Mouse (Mus musculus) spleen, adult 18-20 months (tissue): ENCODE results near the gene Akap7.

Experiments used
- DNase-seq, 2 experiments: peaks; one replicate each; pipeline ENCODE4 v3.0.0; 2022; ENCODE audit warnings: mixed read lengths in 2 of 2

Gene Akap7

DNA sequence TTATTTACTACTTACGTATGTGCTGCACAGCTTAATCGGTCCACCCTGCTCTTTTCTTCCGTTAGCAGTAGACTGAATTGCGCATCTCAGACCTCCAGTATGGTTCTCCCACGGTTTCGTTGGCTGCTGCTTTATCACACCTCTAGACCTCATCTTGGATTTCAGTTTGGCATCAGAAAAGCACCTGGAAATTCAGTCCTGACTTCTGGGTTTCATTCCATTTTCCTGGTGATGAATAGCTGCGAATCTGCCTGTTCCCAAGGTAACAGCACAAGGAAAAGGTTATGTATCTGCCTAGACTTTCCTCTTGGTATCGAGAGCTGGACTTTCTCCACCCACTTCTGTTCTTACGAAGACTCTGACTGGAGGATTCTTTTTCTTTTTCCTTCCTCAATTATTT lies at the start of gene Akap7:
Akap7 (minus strand) TSS at position 101 of the 400 bp plus-strand sequence.
- no peak for DNase-seq

DNA sequence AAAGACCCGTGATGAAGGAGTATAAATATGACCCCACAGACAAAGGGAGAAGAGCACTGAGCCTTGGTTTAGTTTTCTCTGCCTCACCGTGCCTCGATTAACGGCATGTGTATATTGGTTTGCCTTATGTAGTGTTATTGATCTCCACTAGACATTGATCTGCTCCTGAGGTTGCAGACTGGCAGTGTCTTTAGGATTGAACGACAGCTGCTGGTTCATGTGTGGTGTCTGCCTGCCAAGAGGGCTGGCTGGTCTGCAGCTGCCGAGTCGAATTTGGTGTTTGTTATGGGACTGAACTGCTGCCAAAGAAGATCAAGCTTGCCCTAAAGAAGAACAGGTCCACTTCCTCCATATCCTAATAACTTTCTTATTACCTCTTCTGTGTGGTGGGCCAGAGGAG lies 46.7 kb upstream of the Akap7 start:
- no peak for DNase-seq

DNA sequence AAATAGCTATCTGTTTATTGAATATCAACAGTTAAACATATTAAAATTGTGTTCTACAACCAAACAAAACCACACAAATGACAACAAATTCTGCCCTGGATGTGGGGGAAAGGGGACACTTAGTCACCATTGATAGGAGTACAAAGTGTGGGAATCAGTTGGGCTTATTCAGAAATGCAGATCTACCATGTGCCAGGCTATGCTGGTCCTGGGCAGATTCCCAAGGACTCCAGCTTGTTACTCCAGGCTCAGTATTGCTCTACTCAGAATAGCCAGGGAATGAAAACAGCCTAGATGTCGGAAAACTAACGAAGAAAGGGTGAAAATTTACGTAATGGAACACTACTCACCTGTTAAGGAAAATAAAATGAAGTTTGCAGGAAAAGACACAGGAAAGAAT lies 46.3 kb upstream of the Akap7 start:
- DNase-seq, result no peak

DNA sequence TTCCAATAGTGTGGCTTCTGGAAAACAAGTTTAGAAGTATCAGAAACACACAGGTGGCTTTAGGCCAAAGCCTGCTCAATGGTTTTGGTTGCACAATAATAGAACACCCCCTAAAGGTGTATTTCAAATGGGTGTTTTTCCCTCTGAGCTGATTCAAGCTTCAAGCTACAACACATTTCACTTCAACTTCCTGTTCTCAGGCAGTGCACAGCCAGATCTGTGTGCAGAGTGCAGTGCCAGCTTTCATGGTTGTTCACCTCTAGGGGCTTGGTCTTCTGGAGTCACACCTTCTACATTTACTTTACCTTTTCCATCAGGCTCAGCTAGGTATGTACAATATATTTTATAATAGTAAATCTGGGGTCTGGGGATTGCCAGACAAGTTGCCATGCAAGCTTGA lies 35.1 kb upstream of the Akap7 start:
- no peak for DNase-seq

DNA sequence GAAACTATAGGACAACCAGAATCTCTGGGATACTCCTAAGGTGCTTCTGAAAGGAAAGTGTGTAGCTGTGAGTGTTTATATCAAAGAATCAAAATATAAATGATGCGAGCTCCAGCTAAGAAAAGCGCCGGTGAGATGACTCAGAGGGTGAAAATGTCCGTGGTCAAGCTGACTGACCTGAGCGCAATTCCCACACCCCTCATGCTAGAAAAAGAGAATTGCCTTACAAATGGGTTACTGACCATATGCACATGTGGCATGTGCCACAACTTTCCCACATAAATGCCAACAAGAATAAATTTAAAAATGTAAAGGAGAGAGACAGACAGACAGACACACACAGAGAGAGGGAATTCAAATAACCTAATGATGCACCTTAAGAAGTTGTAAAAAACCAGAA lies 33.0 kb upstream of the Akap7 start:
- no peak for DNase-seq

DNA sequence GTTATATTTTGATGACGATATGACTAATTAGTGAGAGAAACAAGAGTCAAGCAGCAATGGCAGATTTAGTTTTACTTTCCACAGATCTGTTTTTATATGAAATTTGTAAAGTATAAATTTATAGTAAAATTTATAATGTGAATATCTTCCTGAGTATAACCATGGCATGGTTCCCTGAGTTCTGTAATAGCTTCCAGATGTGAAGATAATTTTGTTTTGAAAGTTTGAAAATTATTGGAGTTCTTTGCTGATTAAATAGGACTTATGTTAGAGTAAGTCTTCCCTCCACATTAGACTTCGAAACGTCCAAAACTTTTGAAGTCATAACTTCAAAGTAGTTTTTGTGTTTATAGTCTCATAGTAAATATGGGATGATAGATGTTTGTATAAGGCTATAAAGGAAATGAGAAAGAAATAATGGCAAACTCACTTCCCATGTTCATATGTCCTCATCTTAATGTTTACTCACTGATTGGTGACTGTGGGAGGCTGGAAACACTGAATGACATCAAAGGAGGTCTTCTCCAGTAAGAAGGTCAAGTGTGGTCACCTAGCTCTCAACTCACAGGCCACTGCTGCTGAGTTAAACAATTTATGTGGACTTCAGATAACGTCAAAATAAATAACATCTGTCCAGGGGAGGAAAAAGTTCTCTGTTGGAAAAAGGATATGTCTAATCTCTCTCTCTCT lies 25.9 kb upstream of the Akap7 start:
- DNase-seq, result no peak

DNA sequence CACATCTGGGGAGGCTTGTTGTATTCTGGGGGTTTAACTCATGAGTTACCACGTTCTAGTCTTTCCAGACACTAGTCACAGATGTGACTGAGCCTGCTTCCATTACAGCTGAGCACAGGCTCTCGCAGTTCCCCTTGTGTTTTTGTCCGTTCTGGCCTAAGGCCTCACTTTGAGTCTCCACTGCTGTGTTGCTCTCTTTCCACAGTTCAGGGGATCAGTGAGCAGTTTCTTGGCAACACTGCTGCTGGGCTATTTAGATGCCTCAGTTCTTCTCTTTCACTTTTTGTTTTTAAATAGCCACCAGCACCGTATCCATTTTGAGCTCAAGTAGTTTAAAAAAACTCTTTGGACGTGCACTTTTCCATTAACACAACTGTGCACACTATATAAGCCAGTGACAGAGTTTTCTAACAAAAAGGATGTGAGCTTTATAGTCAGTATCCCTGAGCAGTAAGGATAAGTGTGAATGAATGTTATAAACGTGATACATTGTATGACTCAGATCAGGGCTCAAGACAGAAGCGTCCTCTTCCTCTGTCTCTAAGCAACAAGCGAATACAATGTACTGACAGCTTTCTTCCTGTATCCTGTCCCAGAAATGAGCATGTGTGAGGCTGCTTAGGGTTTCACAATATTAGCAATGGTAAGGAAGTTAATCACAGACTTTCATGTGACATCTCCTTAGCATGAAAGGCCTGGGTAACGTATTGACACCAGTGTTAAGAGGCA lies 23.8 kb upstream of the Akap7 start:
- DNase-seq, result no peak

DNA sequence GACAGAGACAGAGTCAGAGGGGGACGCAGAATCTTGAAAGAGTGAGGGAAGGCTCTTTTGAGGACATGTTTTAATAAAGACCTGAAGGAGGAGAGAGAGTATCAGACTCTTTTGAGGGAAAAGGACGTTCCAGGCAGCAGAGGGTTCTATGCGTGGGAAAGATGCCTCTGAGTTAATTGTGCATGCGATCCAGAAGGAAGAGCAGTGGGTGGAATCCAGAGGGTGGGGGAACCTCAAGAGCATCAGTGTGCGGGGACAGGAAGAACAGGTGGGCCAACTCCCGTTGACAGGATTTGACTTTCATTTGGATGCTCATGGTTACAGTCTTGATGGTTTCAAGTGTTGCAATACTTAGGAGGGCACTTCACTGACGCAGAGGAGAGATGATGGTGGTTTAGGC lies 22.4 kb upstream of the Akap7 start:
- no peak for DNase-seq

DNA sequence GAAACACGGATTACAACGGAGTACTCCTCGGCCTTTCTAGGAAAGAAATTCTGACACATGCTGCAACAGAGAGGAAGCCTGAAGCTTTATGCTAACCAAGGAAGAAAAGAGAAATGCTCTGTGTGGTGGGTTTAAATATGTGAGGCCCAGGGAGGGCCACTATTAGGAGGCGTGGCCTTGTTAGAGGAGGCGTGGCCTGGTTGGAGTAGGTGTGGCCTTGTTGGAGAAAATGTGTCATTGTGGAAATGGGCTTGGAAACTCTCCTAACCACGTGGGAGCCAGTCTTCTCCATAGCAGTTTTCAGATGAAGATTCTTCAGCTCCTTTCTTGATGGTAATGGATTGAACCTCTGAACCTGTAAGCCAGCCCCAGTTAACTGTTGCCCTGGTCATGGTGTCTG lies 19.8 kb upstream of the Akap7 start:
- DNase-seq, result no peak

DNA sequence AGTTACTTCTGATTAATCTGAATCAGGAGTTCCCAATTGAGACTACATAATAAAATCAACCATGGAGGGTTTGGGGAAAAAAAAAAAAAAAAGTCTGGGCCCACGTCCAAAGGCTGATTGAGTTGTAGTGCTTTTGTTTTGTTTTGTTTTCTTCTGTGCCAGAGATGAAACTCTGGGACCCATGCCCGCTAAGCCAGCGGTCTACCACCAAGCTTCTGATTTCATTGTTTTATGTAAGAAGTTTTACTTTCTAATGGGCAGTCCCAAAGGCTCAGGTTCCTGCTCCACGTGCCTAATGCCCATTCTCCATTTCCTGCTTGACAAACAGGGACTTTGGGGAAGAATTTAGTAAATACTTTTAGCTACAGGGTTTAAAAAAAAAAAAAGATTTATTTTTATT lies 18.0 kb upstream of the Akap7 start:
- DNase-seq, result no peak

DNA sequence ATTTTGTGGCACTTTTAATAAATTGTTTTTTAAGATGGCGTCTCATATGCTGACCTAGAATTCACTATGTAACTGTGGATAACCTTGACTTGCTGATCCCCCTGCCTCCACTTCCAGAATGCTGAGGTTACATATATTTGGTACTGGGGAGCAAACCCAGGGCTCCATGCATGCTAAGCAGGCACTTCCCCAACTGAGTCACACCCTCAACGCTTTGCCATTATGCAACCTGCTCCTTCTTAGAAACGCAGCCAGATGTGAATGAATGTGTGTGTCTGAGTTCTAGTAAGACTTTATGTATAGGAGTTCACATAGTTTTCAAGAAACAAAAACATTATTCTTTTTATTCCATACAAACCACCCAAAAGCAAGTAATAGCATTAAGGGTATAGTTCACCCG lies 13.5 kb upstream of the Akap7 start:
- DNase-seq, result no peak

DNA sequence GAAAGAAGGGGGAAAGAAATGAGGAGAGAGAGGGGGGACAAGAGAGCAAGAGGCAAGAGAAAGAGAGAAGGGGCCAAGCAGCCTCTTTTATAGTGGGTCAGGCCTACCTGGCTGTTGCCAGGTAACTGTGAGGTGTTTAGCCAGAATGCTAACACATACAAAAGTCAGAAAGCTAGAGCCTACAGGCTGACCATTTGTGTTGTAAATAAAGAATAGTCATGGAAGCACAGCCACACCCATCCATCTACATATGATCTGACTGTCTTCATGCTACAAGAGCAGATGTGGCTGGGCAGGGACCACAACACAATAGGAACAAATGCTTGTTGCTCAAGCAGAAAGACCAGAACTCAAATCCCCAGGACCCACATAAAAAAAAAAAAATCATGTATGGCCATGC lies 11.9 kb upstream of the Akap7 start:
- DNase-seq, result no peak

DNA sequence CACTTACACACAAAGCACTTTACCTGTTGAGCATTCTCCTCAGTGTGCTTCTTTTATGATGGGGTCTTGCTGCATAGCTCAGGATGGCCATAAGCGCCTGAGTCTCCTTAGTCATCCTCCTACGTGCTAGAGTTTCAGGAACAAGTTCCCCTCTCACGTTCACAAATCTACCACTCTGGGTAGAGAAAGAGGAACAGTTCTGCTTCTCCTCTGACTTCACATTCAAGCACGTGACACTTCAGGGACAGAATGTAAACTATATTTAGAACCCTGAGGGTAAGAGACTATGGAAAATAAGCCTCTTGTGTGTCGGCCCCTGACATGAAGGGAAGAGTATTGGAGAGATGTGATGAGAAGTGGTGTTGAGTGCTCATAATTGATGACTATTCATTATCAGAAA lies 10.7 kb upstream of the Akap7 start:
- no peak for DNase-seq

DNA sequence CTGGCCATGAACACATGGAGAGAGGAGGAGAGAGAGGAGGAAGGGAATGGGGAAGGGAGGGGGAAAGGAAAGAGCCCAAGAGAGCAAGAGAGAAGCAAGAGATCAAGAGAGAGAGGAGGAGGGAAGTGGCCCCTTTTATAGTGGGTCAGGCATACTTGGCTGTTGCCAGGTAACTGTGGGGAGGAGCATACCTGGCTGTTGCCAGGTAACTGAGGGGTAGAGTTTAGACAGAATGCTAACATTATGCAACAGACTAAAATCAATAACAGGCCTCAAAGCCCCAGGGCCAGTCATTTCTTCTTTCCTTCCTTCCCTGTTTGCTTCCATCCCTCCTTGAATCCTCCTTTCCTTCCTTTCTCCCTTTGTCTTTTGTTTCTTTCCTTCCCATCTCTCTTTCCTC lies 10.0 kb upstream of the Akap7 start:
- DNase-seq, result no peak

DNA sequence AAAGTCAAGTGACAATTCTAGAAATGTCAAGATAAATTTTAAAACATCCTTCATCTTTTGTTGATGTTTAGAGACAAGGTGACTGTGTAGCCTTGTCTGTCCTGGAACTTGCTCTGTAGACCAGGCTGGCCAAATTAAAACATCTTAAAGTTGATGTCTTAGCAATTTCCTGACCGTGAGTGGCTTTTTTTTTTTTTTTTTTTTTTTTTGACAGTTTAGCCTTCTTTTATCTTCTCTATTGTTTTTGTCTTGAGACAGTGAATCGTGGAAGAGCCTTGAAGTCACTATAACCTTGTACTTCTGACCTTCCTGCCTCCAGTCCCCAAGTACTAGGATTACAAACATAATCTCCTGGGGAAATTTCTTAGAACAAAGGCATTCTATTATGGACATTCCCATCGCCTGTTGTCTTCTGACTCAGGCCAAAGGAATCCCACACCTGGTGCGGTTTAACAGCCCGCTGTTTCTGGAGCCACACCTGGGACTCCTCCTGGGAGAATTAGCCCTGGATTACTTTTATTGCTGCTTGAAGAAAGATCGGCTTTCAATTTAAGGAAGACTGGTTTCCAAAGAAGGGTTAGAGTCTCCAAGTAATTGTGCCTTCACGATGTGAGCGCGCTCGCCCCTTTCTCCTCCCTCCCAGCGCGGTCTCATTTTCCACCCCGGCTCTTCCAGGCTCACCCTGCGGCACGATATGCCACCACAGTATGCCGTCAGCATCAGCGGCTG lies 6.3 kb upstream of the Akap7 start:
- DNase-seq, result no peak

DNA sequence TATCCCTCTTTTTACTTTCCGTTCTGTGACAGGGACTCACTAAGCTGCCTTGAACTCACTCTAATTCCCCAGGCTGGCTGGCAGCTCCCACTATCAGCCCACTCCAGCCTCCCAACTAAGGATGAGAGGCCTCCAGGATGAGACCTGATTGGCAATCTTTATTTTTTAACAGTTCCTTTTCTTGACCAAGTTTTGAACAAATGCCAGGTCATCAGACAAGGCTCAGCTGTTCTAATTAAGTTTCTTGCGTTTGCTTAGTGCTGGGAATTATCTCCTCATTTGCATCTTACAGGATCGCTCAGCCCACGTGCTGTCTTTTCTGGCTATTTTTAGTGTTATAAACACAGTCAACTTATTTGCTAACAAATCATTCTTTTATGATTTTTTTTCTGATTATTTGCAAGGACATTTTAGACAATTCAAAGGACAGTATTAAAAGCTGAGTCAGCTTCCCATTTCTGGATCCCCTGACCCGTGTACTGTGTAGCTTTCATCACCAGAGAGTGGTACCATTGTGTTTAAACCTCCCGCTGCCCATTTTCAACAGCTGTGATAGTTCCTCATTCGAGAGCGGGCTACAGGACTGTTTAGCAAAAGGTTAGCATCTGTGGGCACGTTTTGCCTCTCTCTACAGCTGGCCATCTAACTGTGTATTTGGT lies 4.0 kb upstream of the Akap7 start:
- DNase-seq, result no peak

DNA sequence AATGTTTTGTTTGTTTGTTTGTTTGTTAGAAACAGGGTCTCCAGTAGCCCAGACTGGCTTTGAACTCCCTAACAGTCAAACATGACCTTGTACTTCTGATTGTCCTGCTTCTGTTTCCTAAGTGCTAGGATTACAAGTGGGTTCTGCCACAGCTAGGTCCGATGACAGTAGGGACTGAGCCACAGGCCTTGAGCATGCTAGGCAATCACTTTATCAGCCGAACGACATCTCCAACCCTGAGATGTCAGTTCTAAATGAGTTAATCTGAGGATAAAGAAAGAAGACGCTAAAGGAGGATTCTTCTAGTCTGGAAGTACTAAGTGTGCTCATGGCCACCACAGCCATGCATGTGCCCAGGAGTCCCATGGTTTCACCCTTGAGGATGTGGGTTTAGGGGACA lies 3.1 kb upstream of the Akap7 start:
- DNase-seq, result no peak

DNA sequence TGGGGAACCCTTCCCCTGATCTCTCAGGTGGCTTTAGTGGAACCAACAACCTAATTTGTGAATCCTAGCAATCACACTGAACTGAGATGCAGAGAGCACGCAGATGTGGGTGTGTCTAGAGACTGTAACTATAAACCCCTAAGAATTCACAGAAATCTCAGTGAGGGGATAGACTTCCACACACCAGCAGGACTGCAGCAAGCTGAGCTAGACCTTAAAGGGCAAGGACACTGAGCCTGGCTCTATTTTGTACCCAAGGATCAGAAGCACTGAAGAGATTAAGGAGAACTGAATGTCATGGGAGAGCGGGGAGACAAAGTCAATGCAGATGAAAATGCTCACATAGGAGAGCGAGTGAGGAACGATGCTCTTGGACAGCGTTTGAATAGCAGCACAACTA lies 2.3 kb upstream of the Akap7 start:
- DNase-seq, result no peak

DNA sequence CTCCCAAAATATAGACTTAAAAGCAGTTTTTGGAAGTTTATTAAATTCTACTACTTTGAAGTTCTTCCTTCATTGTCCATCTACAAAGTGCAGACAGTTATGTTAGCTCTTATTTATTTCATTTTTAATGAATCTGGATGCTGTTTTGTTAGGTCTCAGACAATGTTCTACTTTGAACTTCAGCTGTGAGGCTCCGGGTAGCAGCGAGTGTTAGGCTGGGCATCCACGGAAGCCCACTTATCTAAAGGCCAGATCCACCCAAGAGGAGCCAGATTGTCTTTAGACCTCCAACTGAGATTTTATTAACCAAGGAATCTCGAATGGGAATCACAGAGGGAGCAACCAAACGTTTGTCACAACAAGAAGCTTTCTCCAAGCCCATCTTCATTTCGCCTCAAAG lies 2.5 kb downstream of the Akap7 start:
- DNase-seq, result no peak

DNA sequence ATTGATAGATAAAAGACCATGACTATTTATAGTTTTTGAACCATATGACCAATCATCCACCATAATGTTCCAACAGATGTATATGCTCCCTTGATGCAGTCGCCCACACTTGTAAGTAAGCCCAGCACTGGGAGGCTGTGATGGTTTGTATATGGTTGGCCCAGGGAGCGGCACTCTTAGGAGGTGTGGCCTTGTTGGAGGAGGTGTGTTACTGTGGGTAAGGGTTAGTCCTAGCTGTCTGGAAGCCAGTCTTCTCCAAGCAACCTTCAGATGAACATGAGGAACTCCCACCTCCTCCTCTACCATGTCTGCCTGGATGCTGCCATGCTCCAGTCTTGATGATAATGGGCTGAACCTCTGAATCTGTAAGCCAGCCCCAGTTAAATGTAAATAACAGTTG lies 3.1 kb downstream of the Akap7 start:
- DNase-seq, result no peak

DNA sequence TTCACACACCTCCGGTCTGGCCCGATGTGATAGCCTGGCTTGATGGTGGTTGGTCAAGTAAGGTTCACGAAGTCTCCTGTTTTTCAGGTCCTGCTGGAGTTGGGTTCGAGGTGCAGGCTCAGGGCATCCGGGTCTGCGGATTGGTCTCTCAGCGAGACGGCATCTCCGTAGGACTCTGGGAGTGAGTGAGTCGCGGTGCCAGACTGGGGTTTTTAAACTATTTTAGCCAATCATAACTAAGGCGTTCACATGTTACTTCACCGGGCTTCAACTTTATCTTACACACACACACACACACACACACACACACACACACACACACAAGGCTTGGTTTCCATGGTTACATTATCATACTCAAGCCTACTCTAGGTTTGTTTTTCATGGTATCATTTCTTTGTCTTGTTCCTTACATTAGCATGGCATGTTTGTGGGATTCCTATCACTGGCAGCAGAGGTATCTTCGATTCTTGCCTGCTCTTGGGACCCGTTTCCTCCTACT lies 8.6 kb downstream of the Akap7 start:
- no peak for DNase-seq

DNA sequence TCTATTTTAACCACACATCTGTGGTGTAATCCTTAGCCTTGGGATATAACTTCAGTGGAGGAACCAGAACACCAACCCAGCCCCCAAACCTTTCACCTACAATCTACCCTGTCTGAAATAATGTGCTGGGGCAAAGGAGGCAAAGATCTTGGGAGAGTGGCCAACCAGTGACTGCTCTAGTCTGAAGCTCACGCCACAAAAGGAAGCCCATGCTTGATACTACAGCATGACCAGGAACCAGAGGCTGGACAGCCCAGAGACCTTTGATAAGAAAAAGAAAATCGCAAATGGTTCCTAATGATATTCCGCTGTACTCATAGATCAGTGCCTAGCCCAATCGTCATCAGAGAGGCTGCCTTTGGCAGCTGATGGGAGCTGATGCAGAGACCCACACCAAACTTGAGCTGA lies 9.4 kb downstream of the Akap7 start:
- DNase-seq, result no peak

DNA sequence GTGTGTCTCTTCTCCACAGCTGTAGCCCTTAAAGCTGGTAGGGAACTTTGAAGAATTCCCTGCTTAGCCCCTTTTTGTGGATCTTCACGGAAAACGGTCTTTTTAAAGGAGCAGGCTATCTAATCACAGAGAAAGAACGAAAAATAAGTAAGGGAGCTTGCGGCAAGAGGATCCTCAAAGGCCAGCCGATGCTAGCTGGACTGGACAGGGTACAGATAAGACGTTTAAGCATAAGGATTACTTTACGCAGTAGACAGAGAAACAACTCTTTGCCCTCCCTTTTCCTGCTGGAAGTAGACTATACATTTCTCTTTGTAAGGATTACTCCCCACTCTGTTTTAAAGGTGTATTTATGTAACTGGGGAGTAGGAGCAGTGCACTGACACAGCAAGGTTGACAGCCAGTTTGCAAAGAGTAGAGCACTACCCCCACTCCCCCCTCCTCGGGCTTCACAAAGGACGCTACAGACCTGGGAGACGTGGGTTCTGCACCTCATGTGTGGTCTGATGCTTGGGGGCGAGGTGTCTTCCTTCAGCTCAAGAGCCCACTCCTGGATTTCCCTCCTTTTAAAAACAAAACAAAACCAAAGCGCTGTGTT lies 9.9 kb downstream of the Akap7 start:
- no peak for DNase-seq
